In genomic region chr5:150452004-150452626, GRCm38 (mm10) we compare ENCODE assay signal across 21 mouse cellular contexts.
A peak's percentile ranks its signal among the peaks of the same experiment; 100 is the strongest.
DNase-seq lines count a peak whose midpoint lies in the region; ATAC-seq and TF ChIP-seq lines count a peak whose summit lies in the region.
"Had no signal": no experiment of that assay in that cellular context is flagged by ENCODE, and none has a peak within 500 bp of the region (broad histone marks: within the 10 kb centered on the region; RNA-seq: fewer than 3 reads in every experiment).

No protein-coding gene starts in this region.

- peak; percentile 54 for TF ChIP-seq CTCF in heart, adult 2 months (IDR thresholded peaks at IDR 0.05)
- TF ChIP-seq CTCF in liver, postnatal 0 days (IDR thresholded peaks at IDR 0.05; ENCODE audit: low read depth): peak; percentile 29; the same call in 1 of the 2 replicates

- no peak for TF ChIP-seq EP300 in heart, adult 2 months (IDR thresholded peaks at IDR 0.05; ENCODE audit: insufficient read depth, low read depth, low read length)
- TF ChIP-seq EP300 in liver, postnatal 0 days (IDR thresholded peaks at IDR 0.05; ENCODE audit: low read depth): no peak

- in situ Hi-C loops in ES-E14 (cut with MboI; ENCODE audit: low sequenced_read_pairs in 2 of 2, unreplicated experiment in 2 of 2): no loop called here

- H3K9me3 ChIP-seq in liver, postnatal 0 days (ENCODE audit: low read length): no peaks in the 10 kb centered on the region; the same call in 1 of the 2 replicates
- H3K9me3 ChIP-seq in liver, embryonic 11.5 days (ENCODE audit: control insufficient read depth, low read length): peaks cover 7% of the 10 kb centered on the region
- H3K9me3 ChIP-seq in ES-E14 (ENCODE audit: control insufficient read depth, insufficient read depth, low read depth, low read length): no peaks in the 10 kb centered on the region
- H3K9me3 ChIP-seq: hindbrain, embryonic 13.5 days; intestine, embryonic 15.5 days; limb, embryonic 15.5 days; stomach, embryonic 15.5 days had no signal

- peak overlapping the region; percentile 4 for H3K27ac ChIP-seq in heart, adult 2 months
- no peak overlapping the region for H3K27ac ChIP-seq in liver, postnatal 0 days (ENCODE audit: low read depth)
- H3K27ac ChIP-seq in liver, embryonic 11.5 days (ENCODE audit: low read depth, low read length): no peak overlapping the region
- no peak overlapping the region for H3K27ac ChIP-seq in ES-E14 (ENCODE audit: insufficient read depth, low read depth, low read length, poor library complexity, severe bottlenecking)
- H3K27ac ChIP-seq in brown adipose tissue, adult 24 weeks (replicated peaks; ENCODE audit: low read depth, low read length): peak overlapping the region; percentile 19
- H3K27ac ChIP-seq: forebrain, embryonic 12.5 days; hindbrain, embryonic 13.5 days; intestine, embryonic 15.5 days; kidney, embryonic 15.5 days; limb, embryonic 15.5 days; stomach, embryonic 15.5 days had no signal

- no peak for TF ChIP-seq POLR2A in heart, adult 2 months (IDR thresholded peaks at IDR 0.05; ENCODE audit: insufficient read depth, low read depth, low read length)

- no peaks in the 10 kb centered on the region for H3K79me2 ChIP-seq in heart, adult 2 months (replicated peaks; ENCODE audit: control insufficient read depth, insufficient read depth, low read length)

- peaks cover 14% of the 10 kb centered on the region for H3K36me3 ChIP-seq in heart, adult 2 months (ENCODE audit: control insufficient read depth, insufficient read depth, low read length)
- H3K36me3 ChIP-seq in liver, postnatal 0 days (replicated peaks; ENCODE audit: insufficient read depth, low read length): peaks cover 33% of the 10 kb centered on the region
- H3K36me3 ChIP-seq in liver, embryonic 11.5 days (ENCODE audit: control insufficient read depth, insufficient read depth, low read length): peaks cover 4% of the 10 kb centered on the region
- H3K36me3 ChIP-seq in ES-E14 (ENCODE audit: control insufficient read depth, insufficient read depth, low read length, poor library complexity, severe bottlenecking): peaks cover 2% of the 10 kb centered on the region
- H3K36me3 ChIP-seq: G1E; intestine, embryonic 15.5 days had no signal

- intact Hi-C loops in heart, adult 2 months (cut with DNase I): loop anchor here (2.0 to 10.0 kb wide), 2 partner anchors 27 to 213 kb away; partner anchors contain the start of gene N4bp2l2

- no peak overlapping the region for H3K9ac ChIP-seq in heart, adult 2 months (ENCODE audit: low read depth, low read length)
- no peak overlapping the region for H3K9ac ChIP-seq in liver, postnatal 0 days (replicated peaks)
- no peak overlapping the region for H3K9ac ChIP-seq in liver, embryonic 11.5 days (ENCODE audit: low read depth, low read length)
- no peak overlapping the region for H3K9ac ChIP-seq in ES-E14 (ENCODE audit: insufficient read depth, low read depth, low read length, poor library complexity, severe bottlenecking)
- H3K9ac ChIP-seq: forebrain, embryonic 12.5 days; heart, embryonic 12.5 days; hindbrain, embryonic 13.5 days; intestine, embryonic 15.5 days; kidney, embryonic 15.5 days; limb, embryonic 15.5 days; stomach, embryonic 15.5 days had no signal

- peaks cover 3% of the 10 kb centered on the region for H3K4me1 ChIP-seq in heart, adult 2 months (ENCODE audit: control insufficient read depth, insufficient read depth, low read length)
- no peaks in the 10 kb centered on the region for H3K4me1 ChIP-seq in liver, postnatal 0 days (ENCODE audit: insufficient read depth)
- no peaks in the 10 kb centered on the region for H3K4me1 ChIP-seq in liver, embryonic 11.5 days (replicated peaks; ENCODE audit: control insufficient read depth, insufficient read depth, low read length)
- no peaks in the 10 kb centered on the region for H3K4me1 ChIP-seq in ES-E14 (ENCODE audit: control insufficient read depth in 2 of 2, insufficient read depth in 2 of 2, low read length in 2 of 2, poor library complexity in 1 of 2)
- H3K4me1 ChIP-seq in brown adipose tissue, adult 24 weeks (ENCODE audit: control insufficient read depth, insufficient read depth, insufficient read length, low read length): 0 out of 2 replicates have a peak, but pooled peaks cover 4% of the 10 kb centered on the region
- H3K4me1 ChIP-seq: forebrain, embryonic 12.5 days; heart, embryonic 12.5 days; hindbrain, embryonic 13.5 days; intestine, embryonic 15.5 days; kidney, embryonic 15.5 days; limb, embryonic 15.5 days; stomach, embryonic 15.5 days had no signal

- no peak for DNase-seq in heart, adult 2 months
- no peak for DNase-seq in heart, postnatal 4 days
- DNase-seq in liver, postnatal 0 days: no peak
- DNase-seq in liver, embryonic 11.5 days (ENCODE audit: low spot score): no peak
- DNase-seq in ES-E14 (ENCODE audit: low read depth, low spot score): peak; percentile 40
- no peak for DNase-seq in ovary, postnatal 36 days (ENCODE audit: low spot score)
- DNase-seq: adrenal gland, adult 8-10 months; B cell, adult 2 months; cerebellum, adult 9-10 months; gastrocnemius, postnatal 25 days; heart, postnatal 14 days had no signal

- H3K4me3 ChIP-seq in heart, adult 2 months: no peak overlapping the region
- no peak overlapping the region for H3K4me3 ChIP-seq in liver, postnatal 0 days (ENCODE audit: low read depth, low read length)
- H3K4me3 ChIP-seq in liver, embryonic 11.5 days (ENCODE audit: low read depth, low read length): no peak overlapping the region
- H3K4me3 ChIP-seq in ES-E14 (ENCODE audit: insufficient read depth in 1 of 2, low read depth in 1 of 2, low read length in 2 of 2, poor library complexity in 1 of 2, severe bottlenecking in 1 of 2): no peak overlapping the region
- H3K4me3 ChIP-seq in brown adipose tissue, adult 24 weeks (ENCODE audit: insufficient read depth, low read depth, low read length): no peak overlapping the region
- H3K4me3 ChIP-seq: forebrain, embryonic 12.5 days; heart, embryonic 12.5 days; hindbrain, embryonic 13.5 days; intestine, embryonic 15.5 days; kidney, embryonic 15.5 days; limb, embryonic 15.5 days; stomach, embryonic 15.5 days had no signal

- no peak overlapping the region for H3K4me2 ChIP-seq in liver, postnatal 0 days (ENCODE audit: low read depth, low read length)
- no peak overlapping the region for H3K4me2 ChIP-seq in liver, embryonic 11.5 days
- H3K4me2 ChIP-seq: forebrain, embryonic 12.5 days; heart, embryonic 12.5 days; hindbrain, embryonic 13.5 days; intestine, embryonic 15.5 days; kidney, embryonic 15.5 days; limb, embryonic 15.5 days; stomach, embryonic 15.5 days had no signal

- ATAC-seq in liver, postnatal 0 days: no peak
- ATAC-seq in liver, embryonic 11.5 days (replicated peaks; ENCODE audit: low FRiP score): no peak
- ATAC-seq: intestine, embryonic 15.5 days; midbrain, embryonic 16.5 days had no signal

- H3K27me3 ChIP-seq in heart, adult 2 months (ENCODE audit: control insufficient read depth, insufficient read depth, low read length): no peaks in the 10 kb centered on the region
- H3K27me3 ChIP-seq in liver, postnatal 0 days (ENCODE audit: insufficient read depth, low read length): no peaks in the 10 kb centered on the region
- no peaks in the 10 kb centered on the region for H3K27me3 ChIP-seq in liver, embryonic 11.5 days (replicated peaks; ENCODE audit: control insufficient read depth, insufficient read depth, low read length)
- H3K27me3 ChIP-seq: forebrain, embryonic 12.5 days; heart, embryonic 12.5 days; hindbrain, embryonic 13.5 days; intestine, embryonic 15.5 days; kidney, embryonic 15.5 days; limb, embryonic 15.5 days; stomach, embryonic 15.5 days had no signal

- 65% methylated on average over 1 of the region's 1 CpGs for WGBS in heart, adult 2 months
- 74% methylated on average over 1 of the region's 1 CpGs for WGBS in liver, postnatal 0 days (ENCODE audit: insufficient replicate concordance)
- 58% methylated on average over 1 of the region's 1 CpGs for WGBS in liver, embryonic 11.5 days

TF ChIP-seq in ES-E14, 5 proteins besides CTCF, POLR2A, EP300 and RAD21:
- TF ChIP-seq HCFC1 (IDR thresholded peaks at IDR 0.05; ENCODE audit: borderline replicate concordance, insufficient read depth, low read length) (no peak), MAFK (IDR thresholded peaks at IDR 0.05; ENCODE audit: insufficient read depth, low read depth, low read length) (no peak), CHD2 (IDR thresholded peaks at IDR 0.05; ENCODE audit: low read depth, low read length) (no peak), ZNF384 (IDR thresholded peaks at IDR 0.05; ENCODE audit: low read depth, low read length) (no peak), ZC3H11A (IDR thresholded peaks at IDR 0.05; ENCODE audit: borderline replicate concordance, low read depth, low read length) (no peak)

Comparison
In these comparisons a context has a peak if more than half of its experiments do, and no peak if none do; other contexts are left out.
1. H3K27ac ChIP-seq: peak in heart, adult 2 months (single experiment) and brown adipose tissue, adult 24 weeks (single experiment); none in liver, postnatal 0 days (single experiment), liver, embryonic 11.5 days (single experiment) and ES-E14 (single experiment).